Mouse (Mus musculus) heart, postnatal 0 days (tissue): Measurements from ENCODE around the gene Nsd1.

Source experiments
- CTCF ChIP-seq: IDR thresholded peaks from 2 replicates; pipeline ENCODE4 v1.5.1; 2016; ENCODE audit warnings: antibody characterized with exemption, control low read depth, low read depth
- EP300 ChIP-seq: IDR thresholded peaks from 2 replicates; pipeline ENCODE4 v1.6.1; 2016; ENCODE audit warnings: antibody characterized with exemption, low read depth

DNA sequence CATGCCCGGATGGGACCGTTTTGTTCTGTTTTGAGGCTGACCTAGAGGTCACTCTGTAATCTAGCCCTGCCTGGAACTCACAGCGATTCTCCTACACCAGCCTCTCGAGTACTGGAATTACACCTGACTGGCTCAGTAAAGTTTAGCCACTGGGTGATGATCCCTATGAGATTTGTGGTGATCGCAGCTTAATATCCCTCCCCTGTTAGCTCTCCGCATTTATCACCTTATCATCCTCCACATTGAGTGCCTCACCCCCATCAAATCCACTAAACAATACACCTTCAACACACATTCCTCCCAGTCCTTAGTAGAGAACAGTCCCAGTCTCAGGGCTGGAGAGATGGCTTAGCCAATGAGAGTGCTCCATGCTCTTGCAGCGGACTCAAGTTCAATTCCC lies 47.2 kb upstream of the Nsd1 start:
- TF ChIP-seq CTCF (no peak), EP300 (no peak)
